Mouse (Mus musculus) intestine, embryonic 16.5 days (tissue): ENCODE measurements at regions not wholly inside any gene's neighbourhood (a gene's known extent, or its start where the extent isn't known, plus 50 kb on each side); places are given as distances from the start of the nearest gene placed in this dataset.
"Not testable (repeated sequence)": the region's sequence is repeated elsewhere in the genome, so short reads cannot be mapped to it uniquely, and the experiment has no call there.

Source experiments
- ATAC-seq: fragments of 200-750 bp; cut with Nextera tagmentation; 2 replicates; pipeline ENCODE4 v1.8.0; 2017; ENCODE audit warnings: moderate TSS enrichment, moderate library complexity
- H3K27ac ChIP-seq: fragments of 300-500 bp; sonication (generic); 2 replicates; pipeline ENCODE4 v1.5.1; 2014; ENCODE audit warnings: mild to moderate bottlenecking, low read length
- H3K27me3 ChIP-seq: fragments of 300-500 bp; sonication (generic); replicated peaks from 2 replicates; pipeline ENCODE4 v1.6.1; 2014; ENCODE audit warnings: low read length, control low read depth, mixed read lengths; ENCODE audit not compliant: control insufficient read depth, insufficient read depth
- H3K36me3 ChIP-seq: fragments of 300-500 bp; sonication (generic); 2 replicates; pipeline ENCODE4 v1.6.1; 2014; ENCODE audit warnings: low read length, control low read depth; ENCODE audit not compliant: control insufficient read depth, insufficient read depth
- H3K4me1 ChIP-seq: fragments of 300-500 bp; sonication (generic); 2 replicates; pipeline ENCODE4 v1.6.1; 2014; ENCODE audit warnings: low read length, control low read depth, mixed read lengths; ENCODE audit not compliant: control insufficient read depth, insufficient read depth
- H3K4me2 ChIP-seq: fragments of 300-500 bp; sonication (generic); 2 replicates; pipeline ENCODE4 v1.6.1; 2014; ENCODE audit warnings: low read depth, low read length, control low read depth
- H3K4me3 ChIP-seq: fragments of 300-500 bp; sonication (generic); 2 replicates; pipeline ENCODE4 v1.5.1; 2014; ENCODE audit warnings: mild to moderate bottlenecking, low read length
- H3K9ac ChIP-seq: fragments of 300-500 bp; sonication (generic); 2 replicates; pipeline ENCODE4 v1.6.1; 2014; ENCODE audit warnings: low read depth, low read length
- H3K9me3 ChIP-seq: fragments of 300-500 bp; sonication (generic); 2 replicates; pipeline ENCODE4 v1.6.1; 2016; ENCODE audit warnings: low read length, control low read depth; ENCODE audit not compliant: control insufficient read depth
- WGBS: fragments of 180-500 bp; shearing (Covaris S2); extraction: QIAGEN DNeasy Blood & Tissue Kit; methylation state at CpG from one replicate; pipeline ENCODE4 v1.1.7; 2014; 5-methylcytosine and 5-hydroxymethylcytosine counted together

GRCm38 (mm10) chr13:72253242-72253641 is 289.7 kb upstream of the Irx1 start:
- H3K9ac ChIP-seq, ATAC-seq: not testable (repeated sequence)
- 46% methylated on average over 13 of the region's 13 CpGs for WGBS

GRCm38 (mm10) chr13:72258794-72259193 is 295.3 kb upstream of the Irx1 start:
- no peak for ATAC-seq
- H3K4me1 ChIP-seq: no peaks in the 10 kb centered on the region
- H3K9ac ChIP-seq: no peak overlapping the region
- H3K4me2 ChIP-seq: no peak overlapping the region
- H3K36me3 ChIP-seq: no peaks in the 10 kb centered on the region
- no peaks in the 10 kb centered on the region for H3K9me3 ChIP-seq
- no peaks in the 10 kb centered on the region for H3K27me3 ChIP-seq
- H3K27ac ChIP-seq: no peak overlapping the region
- no peak overlapping the region for H3K4me3 ChIP-seq
- 90% methylated on average over 2 of the region's 2 CpGs for WGBS

More at GRCm38 (mm10) chr13:72253242-72253641, 289.7 kb upstream of the Irx1 start:
- H3K4me3 ChIP-seq, H3K27me3 ChIP-seq, H3K27ac ChIP-seq, H3K9me3 ChIP-seq, H3K4me1 ChIP-seq, H3K36me3 ChIP-seq, H3K4me2 ChIP-seq: not testable (repeated sequence)

- no peak for ATAC-seq
These were observed 300.9 kb upstream of the Irx1 start for GRCm38 (mm10) chr13:72264416-72264815.

GRCm38 (mm10) chr13:72265116-72265515 is 301.6 kb upstream of the Irx1 start:
- ATAC-seq: no peak
- H3K27ac ChIP-seq: no peak overlapping the region
- H3K27me3 ChIP-seq: no peaks in the 10 kb centered on the region
- H3K4me2 ChIP-seq: no peak overlapping the region
- H3K4me3 ChIP-seq: no peak overlapping the region
- no peaks in the 10 kb centered on the region for H3K36me3 ChIP-seq
- no peaks in the 10 kb centered on the region for H3K4me1 ChIP-seq
- H3K9ac ChIP-seq: no peak overlapping the region
- 64% methylated on average over 7 of the region's 7 CpGs for WGBS
- H3K9me3 ChIP-seq: no peaks in the 10 kb centered on the region

More at GRCm38 (mm10) chr13:72264416-72264815, 300.9 kb upstream of the Irx1 start:
- H3K27me3 ChIP-seq: no peaks in the 10 kb centered on the region
- H3K36me3 ChIP-seq: no peaks in the 10 kb centered on the region
- H3K4me1 ChIP-seq: no peaks in the 10 kb centered on the region
- H3K9ac ChIP-seq: no peak overlapping the region
- no peak overlapping the region for H3K27ac ChIP-seq
- no peak overlapping the region for H3K4me2 ChIP-seq
- H3K4me3 ChIP-seq: no peak overlapping the region
- WGBS: 45% methylated on average over 3 of the region's 3 CpGs
- H3K9me3 ChIP-seq: no peaks in the 10 kb centered on the region

- no peaks in the 10 kb centered on the region for H3K4me1 ChIP-seq
- no peak overlapping the region for H3K27ac ChIP-seq
- H3K27me3 ChIP-seq: no peaks in the 10 kb centered on the region
- WGBS: 86% methylated on average over 11 of the region's 11 CpGs
- H3K36me3 ChIP-seq: no peaks in the 10 kb centered on the region
- no peak overlapping the region for H3K9ac ChIP-seq
- H3K4me2 ChIP-seq: no peak overlapping the region
- H3K9me3 ChIP-seq: no peaks in the 10 kb centered on the region
- H3K4me3 ChIP-seq: no peak overlapping the region
- ATAC-seq: no peak
These were observed 302.1 kb upstream of the Irx1 start for GRCm38 (mm10) chr13:72265650-72266049.

GRCm38 (mm10) chr13:72266174-72266768 is 302.7 kb upstream of the Irx1 start:
- WGBS: 80% methylated on average over 12 of the region's 12 CpGs
- no peaks in the 10 kb centered on the region for H3K4me1 ChIP-seq

GRCm38 (mm10) chr13:72280343-72280742 is 316.8 kb upstream of the Irx1 start:
- H3K36me3 ChIP-seq: no peaks in the 10 kb centered on the region
- ATAC-seq: no peak
- H3K27ac ChIP-seq: no peak overlapping the region
- H3K27me3 ChIP-seq: no peaks in the 10 kb centered on the region
- H3K9ac ChIP-seq: no peak overlapping the region
- 33% methylated on average over 2 of the region's 2 CpGs for WGBS
- H3K4me1 ChIP-seq: no peaks in the 10 kb centered on the region
- H3K4me2 ChIP-seq: no peak overlapping the region
- no peak overlapping the region for H3K4me3 ChIP-seq
- H3K9me3 ChIP-seq: no peaks in the 10 kb centered on the region

More at GRCm38 (mm10) chr13:72266174-72266768, 302.7 kb upstream of the Irx1 start:
- no peaks in the 10 kb centered on the region for H3K27me3 ChIP-seq
- no peak overlapping the region for H3K4me3 ChIP-seq
- H3K36me3 ChIP-seq: no peaks in the 10 kb centered on the region
- no peak overlapping the region for H3K27ac ChIP-seq
- H3K9me3 ChIP-seq: no peaks in the 10 kb centered on the region
- no peak overlapping the region for H3K9ac ChIP-seq
- H3K4me2 ChIP-seq: no peak overlapping the region
- no peak for ATAC-seq

GRCm38 (mm10) chr13:72280871-72281270 is 317.3 kb upstream of the Irx1 start:
- Histone ChIP-seq H3K9me3 (no peaks in the 10 kb centered on the region), H3K36me3 (no peaks in the 10 kb centered on the region), H3K4me3 (no peak overlapping the region), H3K9ac (no peak overlapping the region), H3K4me2 (no peak overlapping the region), H3K27ac (no peak overlapping the region), H3K27me3 (no peaks in the 10 kb centered on the region), H3K4me1 (no peaks in the 10 kb centered on the region)
- 76% methylated on average over 5 of the region's 5 CpGs for WGBS
- no peak for ATAC-seq

GRCm38 (mm10) chr13:72282764-72283163 is 319.2 kb upstream of the Irx1 start:
- H3K9me3 ChIP-seq: no peaks in the 10 kb centered on the region
- H3K4me2 ChIP-seq: no peak overlapping the region
- ATAC-seq: no peak; the same call in 1 of the 2 replicates
- no peak overlapping the region for H3K9ac ChIP-seq
- H3K4me3 ChIP-seq: no peak overlapping the region
- WGBS: 73% methylated on average over 3 of the region's 3 CpGs
- H3K27me3 ChIP-seq: no peaks in the 10 kb centered on the region
- H3K36me3 ChIP-seq: no peaks in the 10 kb centered on the region
- no peaks in the 10 kb centered on the region for H3K4me1 ChIP-seq
- H3K27ac ChIP-seq: no peak overlapping the region

- Histone ChIP-seq H3K9ac (no peak overlapping the region), H3K27me3 (0 out of 2 replicates have a peak, but pooled peaks cover under 1% of the 10 kb centered on the region), H3K36me3 (no peaks in the 10 kb centered on the region), H3K4me1 (no peaks in the 10 kb centered on the region), H3K9me3 (no peaks in the 10 kb centered on the region), H3K4me2 (no peak overlapping the region), H3K4me3 (no peak overlapping the region), H3K27ac (no peak overlapping the region)
- no peak for ATAC-seq
- WGBS: 24% methylated on average over 1 of the region's 1 CpGs
These were observed 320.2 kb upstream of the Irx1 start for GRCm38 (mm10) chr13:72283701-72284100.
